Mouse (Mus musculus): Measurements from ENCODE around the gene Kirrel3. TPM values are rescaled to one million over a fixed set of nuclear protein-coding genes. Genes with fewer than 3 reads are reported as not detected.

The Kirrel3 gene
- polyA plus RNA-seq (2014; fragmentation: Illumina TruSeq; extraction: RNeasy Lipid Tissue Mini Kit (QIAGEN cat#74804); ENCODE audit: low replicate concordance), result not detected

GRCm38 (mm10) chr9:34485759-34486431 lies at the start of gene Kirrel3:
Gene Kirrel3 (plus strand): TSS chr9:34485894.

